Mouse (Mus musculus) heart, embryonic 16.5 days (tissue): Measurements from ENCODE around the gene Asns. TPM values are rescaled to one million over a fixed set of nuclear protein-coding genes. Genes with fewer than 3 reads are reported as not detected.
"Not testable (repeated sequence)": the region's sequence is repeated elsewhere in the genome, so short reads cannot be mapped to it uniquely, and the experiment has no call there.

Experiments
- ATAC-seq: fragments of 200-750 bp; cut with Nextera tagmentation; replicated peaks from 2 replicates; pipeline ENCODE4 v1.8.0; 2017; ENCODE audit warnings: moderate number of reproducible peaks; ENCODE audit not compliant: insufficient read depth, low FRiP score; ENCODE audit errors: extremely low read depth
- H3K27ac ChIP-seq: fragments of 300-500 bp; sonication (generic); 2 replicates; pipeline ENCODE4 v1.5.1; 2014; ENCODE audit warnings: mild to moderate bottlenecking, low read length, control low read depth, moderate library complexity
- H3K27me3 ChIP-seq: fragments of 300-500 bp; sonication (generic); 2 replicates; pipeline ENCODE4 v1.6.1; 2014; ENCODE audit warnings: low read length, mixed read lengths; ENCODE audit not compliant: control insufficient read depth, insufficient read depth
- H3K36me3 ChIP-seq: fragments of 300-500 bp; sonication (generic); 2 replicates; pipeline ENCODE4 v1.6.1; 2014; ENCODE audit not compliant: control insufficient read depth, insufficient read depth
- H3K4me1 ChIP-seq: fragments of 300-500 bp; sonication (generic); 2 replicates; pipeline ENCODE4 v1.6.1; 2014; ENCODE audit warnings: low read length, mixed read lengths; ENCODE audit not compliant: control insufficient read depth, insufficient read depth
- H3K4me2 ChIP-seq: fragments of 300-500 bp; sonication (generic); 2 replicates; pipeline ENCODE4 v1.6.1; 2014; ENCODE audit warnings: low read depth, mild to moderate bottlenecking, control low read depth, low read length
- H3K4me3 ChIP-seq: fragments of 300-500 bp; sonication (generic); 2 replicates; pipeline ENCODE4 v1.5.1; 2014; ENCODE audit warnings: mild to moderate bottlenecking, control low read depth, low read length
- H3K9ac ChIP-seq: fragments of 300-500 bp; sonication (generic); 2 replicates; pipeline ENCODE4 v1.6.1; 2014; ENCODE audit warnings: low read length, control low read depth
- H3K9me3 ChIP-seq: fragments of 300-500 bp; sonication (generic); replicated peaks from 2 replicates; pipeline ENCODE4 v1.6.1; 2016; ENCODE audit warnings: low read length; ENCODE audit not compliant: control insufficient read depth
- WGBS: fragments of 180-500 bp; shearing (Covaris S2); extraction: QIAGEN DNeasy Blood & Tissue Kit; methylation state at CpG from one replicate; pipeline ENCODE4 v1.1.7; 2014; 5-methylcytosine and 5-hydroxymethylcytosine counted together
- polyA plus RNA-seq: library from polyadenylated mRNA; unstranded; fragments of >200 nt; fragmentation: Nextera tagmentation; extraction: Ambion mirVana; gene quantifications from 2 replicates; pipeline ENCODE4 v1.2.1, GENCODE M21; 2015

Asns gene
- polyA plus RNA-seq, 1 experiment from 2014 or later, result 20.2 TPM

DNA sequence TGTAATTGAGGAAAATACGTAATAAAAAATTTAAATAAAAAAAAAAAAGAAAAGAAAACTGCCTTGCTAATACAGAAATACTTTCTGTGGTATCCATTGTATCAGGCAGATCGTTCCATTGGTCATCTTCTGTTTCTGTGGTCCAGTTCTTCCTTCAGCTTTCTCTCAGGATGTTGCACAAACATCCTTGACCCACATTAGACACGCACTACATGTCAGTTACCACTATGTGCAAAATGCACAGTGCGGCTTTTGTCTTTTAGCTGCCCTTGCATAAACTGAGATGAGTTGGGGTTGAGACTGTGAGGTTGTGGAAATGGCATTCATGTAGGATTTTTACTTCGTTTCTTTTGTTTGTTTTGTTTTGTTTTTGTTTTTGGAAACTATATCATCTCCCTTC, 24.7 kb downstream of the Asns start:
- no peak overlapping the region for H3K4me2 ChIP-seq
- no peak overlapping the region for H3K4me3 ChIP-seq
- no peak for ATAC-seq
- WGBS, result 80% methylated on average over 5 of the region's 5 CpGs
- no peaks in the 10 kb centered on the region for H3K27me3 ChIP-seq
- no peak overlapping the region for H3K27ac ChIP-seq
- no peaks in the 10 kb centered on the region for H3K4me1 ChIP-seq
- H3K36me3 ChIP-seq, result no peaks in the 10 kb centered on the region
- no peak overlapping the region for H3K9ac ChIP-seq
- H3K9me3 ChIP-seq, result no peaks in the 10 kb centered on the region

DNA sequence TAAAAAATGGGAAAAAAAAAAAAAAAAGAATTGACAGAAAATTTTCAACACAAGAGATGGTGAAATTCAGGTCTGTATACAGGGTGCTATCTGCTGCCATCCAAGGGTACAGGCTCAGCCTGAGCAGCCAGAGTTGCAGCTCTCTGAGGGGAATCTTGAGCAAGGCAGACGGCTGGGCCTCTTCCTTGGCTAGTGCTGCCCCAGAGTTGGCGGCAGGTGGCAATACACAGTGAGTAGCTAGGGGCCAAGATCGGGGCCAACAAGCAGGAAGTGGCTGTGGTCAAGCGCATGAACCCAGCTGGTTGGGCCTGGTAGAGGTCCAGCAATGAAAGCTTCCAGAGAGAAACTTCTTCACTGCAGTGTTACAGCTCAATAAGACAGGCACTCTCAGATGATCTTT, 27.2 kb downstream of the Asns start:
- not testable (repeated sequence) for H3K36me3 ChIP-seq, ATAC-seq, H3K4me1 ChIP-seq, H3K9ac ChIP-seq, H3K4me2 ChIP-seq, H3K9me3 ChIP-seq, H3K27me3 ChIP-seq, H3K4me3 ChIP-seq, H3K27ac ChIP-seq
- 91% methylated on average over 3 of the region's 4 CpGs for WGBS

DNA sequence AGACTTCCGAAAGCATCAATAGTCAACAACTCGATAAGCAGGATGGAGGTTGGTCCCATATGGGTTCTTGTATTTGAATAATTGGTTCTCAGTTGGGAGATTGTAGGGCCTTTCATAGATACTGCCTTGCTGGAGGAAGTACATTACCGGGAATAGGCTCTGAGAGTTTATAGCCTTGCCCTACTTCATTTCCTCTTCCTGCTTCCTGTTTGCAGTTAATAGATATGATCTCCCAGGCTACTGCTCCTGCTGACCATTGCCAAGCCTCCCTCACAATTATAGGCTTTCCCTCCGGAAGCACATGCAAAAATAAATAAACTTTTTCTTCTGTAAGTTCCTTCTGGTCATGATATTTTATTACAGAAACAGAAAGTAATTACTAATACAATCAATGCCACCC, 31.6 kb downstream of the Asns start:
- H3K27ac ChIP-seq, result no peak overlapping the region
- ATAC-seq, result no peak

DNA sequence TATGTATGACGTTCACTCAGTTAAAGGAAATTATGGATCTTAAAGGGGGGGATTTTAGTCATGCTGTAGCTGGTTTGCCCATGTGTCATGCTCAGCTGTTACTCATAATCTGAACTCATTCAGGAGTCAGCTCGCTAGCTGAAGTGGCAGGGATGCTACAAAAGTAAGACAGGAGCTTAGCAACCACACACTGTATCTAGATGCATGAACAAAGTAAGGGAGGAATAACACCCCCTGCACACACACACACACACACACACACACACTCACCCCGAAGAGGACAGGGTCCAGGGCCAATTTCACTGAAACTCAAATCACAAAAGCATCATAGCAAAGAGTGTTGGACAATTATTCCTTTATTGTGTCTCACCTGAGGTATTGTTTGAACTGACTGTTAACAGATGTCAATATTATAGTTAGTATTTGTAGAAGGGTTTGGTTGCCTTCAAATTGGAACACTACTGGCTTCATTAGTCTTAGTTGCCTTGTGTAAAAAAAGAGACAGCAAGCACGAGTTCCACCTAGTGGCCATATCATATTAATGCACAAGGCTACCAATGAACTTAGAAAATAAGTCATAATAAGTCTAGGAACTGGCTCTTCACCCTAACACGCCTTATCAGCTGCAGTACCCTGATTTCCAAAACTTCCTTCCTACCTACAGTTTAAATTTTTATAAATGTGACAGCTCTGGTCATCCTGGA, 32.5 kb downstream of the Asns start:
- Histone ChIP-seq H3K4me2 (no peak overlapping the region), H3K9me3 (no peaks in the 10 kb centered on the region), H3K4me3 (no peak overlapping the region), H3K4me1 (no peaks in the 10 kb centered on the region), H3K27me3 (no peaks in the 10 kb centered on the region), H3K27ac (no peak overlapping the region), H3K9ac (no peak overlapping the region), H3K36me3 (no peaks in the 10 kb centered on the region)
- no peak for ATAC-seq
- WGBS, result 57% methylated on average over 5 of the region's 5 CpGs

More for the DNA sequence above, 31.6 kb downstream of the Asns start:
- Histone ChIP-seq H3K36me3 (no peaks in the 10 kb centered on the region), H3K4me2 (no peak overlapping the region), H3K27me3 (no peaks in the 10 kb centered on the region), H3K9ac (no peak overlapping the region), H3K4me3 (no peak overlapping the region), H3K4me1 (no peaks in the 10 kb centered on the region), H3K9me3 (no peaks in the 10 kb centered on the region)
- 42% methylated on average over 4 of the region's 4 CpGs for WGBS

DNA sequence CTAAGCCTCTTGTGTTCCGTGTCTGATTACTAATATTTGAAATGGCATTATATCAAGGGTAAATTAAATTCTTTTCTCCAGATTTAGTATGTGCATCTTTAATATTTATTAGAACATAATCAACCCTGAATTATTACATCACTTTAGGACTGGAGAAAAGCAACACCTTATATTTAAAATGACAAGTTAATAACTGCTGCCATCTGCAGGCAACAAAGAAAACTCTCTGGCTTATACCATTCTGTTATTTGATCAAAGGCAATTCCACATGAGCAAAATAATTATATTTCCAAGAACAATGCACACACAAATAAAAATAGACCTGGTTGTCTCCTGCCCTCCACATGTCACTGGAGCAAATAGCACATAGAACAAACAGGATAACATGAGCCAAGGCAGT, 36.5 kb downstream of the Asns start:
- WGBS, result 89% methylated on average over 1 of the region's 1 CpGs
- no peak overlapping the region for H3K27ac ChIP-seq
- H3K9me3 ChIP-seq, result no peaks in the 10 kb centered on the region
- H3K36me3 ChIP-seq, result no peaks in the 10 kb centered on the region
- no peak for ATAC-seq
- no peak overlapping the region for H3K9ac ChIP-seq
- H3K4me3 ChIP-seq, result no peak overlapping the region
- H3K4me1 ChIP-seq, result no peaks in the 10 kb centered on the region
- H3K4me2 ChIP-seq, result no peak overlapping the region
- H3K27me3 ChIP-seq, result no peaks in the 10 kb centered on the region

DNA sequence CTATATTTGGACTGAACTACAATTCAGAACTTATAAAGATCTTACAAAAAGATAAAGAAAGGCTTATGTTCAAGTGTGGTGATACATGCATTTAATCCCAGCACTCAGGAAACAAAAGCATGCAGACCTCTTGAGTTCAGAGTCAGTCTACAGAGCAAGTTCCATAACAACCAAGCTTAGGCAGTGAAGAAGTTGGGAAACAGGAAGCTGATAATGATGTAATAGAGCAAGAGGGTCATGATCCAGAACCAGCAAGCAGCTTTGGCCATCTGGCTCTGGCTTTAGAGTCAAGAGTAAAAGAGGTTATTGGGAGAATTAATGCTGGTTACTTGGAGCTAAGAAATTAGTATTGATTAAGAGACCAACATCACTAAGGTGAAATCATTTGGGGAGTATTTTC, 44.6 kb downstream of the Asns start:
- ATAC-seq, result no peak
- H3K27ac ChIP-seq, result no peak overlapping the region
- H3K36me3 ChIP-seq, result no peaks in the 10 kb centered on the region
- H3K9ac ChIP-seq, result no peak overlapping the region
- H3K4me2 ChIP-seq, result no peak overlapping the region
- no peaks in the 10 kb centered on the region for H3K4me1 ChIP-seq
- H3K4me3 ChIP-seq, result no peak overlapping the region
- H3K27me3 ChIP-seq, result no peaks in the 10 kb centered on the region
- no peaks in the 10 kb centered on the region for H3K9me3 ChIP-seq

Other genes with a start within 250 kb of the Asns start
- 0.30 and 0.35 TPM in 2 replicates for gene Tac1, start 138.4 kb downstream of the Asns start, polyA plus RNA-seq
- 2.6 and 2.9 TPM in 2 replicates for gene C1galt1, start 151.6 kb upstream of the Asns start, polyA plus RNA-seq